Mouse (Mus musculus): Measurements from ENCODE around the gene Map4. TPM values are rescaled to one million over a fixed set of nuclear protein-coding genes. Genes with fewer than 3 reads are reported as not detected.
A peak's percentile ranks its signal among the peaks of the same experiment; 100 is the strongest.

Map4 gene
- polyA plus RNA-seq, 1 experiment from 2014 or later, result 201 TPM

GRCm38 (mm10) chr9:110021463-110021862, 90.2 kb downstream of the Map4 start:
- WGBS, result 97% methylated on average over 1 of the region's 1 CpGs
- H3K27ac ChIP-seq (replicated peaks), result no peak overlapping the region
- no peak for ATAC-seq (ENCODE audit: low FRiP score, low read depth)
- H3K36me3 ChIP-seq, result no peaks in the 10 kb centered on the region; the same call in 1 of the 2 replicates
- H3K27me3 ChIP-seq, result no peaks in the 10 kb centered on the region
- peaks cover 8% of the 10 kb centered on the region; the same call in 1 of the 2 replicates for H3K4me1 ChIP-seq (replicated peaks)
- H3K4me3 ChIP-seq, result no peak overlapping the region
- H3K9ac ChIP-seq, result no peak overlapping the region
- H3K4me2 ChIP-seq, result no peak overlapping the region
- H3K9me3 ChIP-seq, result no peaks in the 10 kb centered on the region

DNA sequence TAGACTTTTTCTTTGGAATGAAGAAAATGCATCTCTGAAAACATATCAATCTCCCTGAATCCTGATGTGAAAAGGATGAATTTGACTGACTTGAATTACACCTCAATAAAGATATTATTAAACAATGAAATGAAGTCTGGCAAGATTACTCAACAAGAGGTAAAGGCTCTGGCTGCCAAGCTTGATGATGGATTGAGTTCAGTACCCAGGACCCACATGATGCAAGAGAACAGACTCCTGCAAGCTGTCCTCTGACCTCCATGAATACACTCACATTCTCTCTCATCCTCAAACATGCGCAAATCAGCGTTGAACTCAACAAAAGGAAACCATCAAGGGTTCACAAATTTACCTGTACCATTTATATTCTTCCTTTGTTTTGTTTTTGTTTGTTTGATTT, 90.9 kb downstream of the Map4 start:
- Histone ChIP-seq H3K4me2 (no peak overlapping the region), H3K4me1 (replicated peaks) (peaks cover 8% of the 10 kb centered on the region; the same call in 1 of the 2 replicates), H3K27me3 (no peaks in the 10 kb centered on the region), H3K36me3 (no peaks in the 10 kb centered on the region; the same call in 1 of the 2 replicates), H3K9ac (no peak overlapping the region), H3K9me3 (no peaks in the 10 kb centered on the region), H3K4me3 (no peak overlapping the region), H3K27ac (replicated peaks) (no peak overlapping the region)
- 95% methylated on average over 2 of the region's 2 CpGs for WGBS
- ATAC-seq (ENCODE audit: low FRiP score, low read depth), result no peak

DNA sequence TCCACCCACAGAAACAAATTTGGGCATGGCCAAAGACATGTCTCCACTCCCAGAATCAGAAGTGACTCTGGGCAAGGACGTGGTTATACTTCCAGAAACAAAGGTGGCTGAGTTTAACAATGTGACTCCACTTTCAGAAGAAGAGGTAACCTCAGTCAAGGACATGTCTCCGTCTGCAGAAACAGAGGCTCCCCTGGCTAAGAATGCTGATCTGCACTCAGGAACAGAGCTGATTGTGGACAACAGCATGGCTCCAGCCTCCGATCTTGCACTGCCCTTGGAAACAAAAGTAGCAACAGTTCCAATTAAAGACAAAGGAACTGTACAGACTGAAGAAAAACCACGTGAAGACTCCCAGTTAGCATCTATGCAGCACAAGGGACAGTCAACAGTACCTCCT, 103.8 kb downstream of the Map4 start:
- 87% methylated on average over 4 of the region's 4 CpGs for WGBS
- Histone ChIP-seq H3K27me3 (no peaks in the 10 kb centered on the region), H3K4me2 (no peak overlapping the region)

GRCm38 (mm10) chr9:110037895-110038294, 106.6 kb downstream of the Map4 start:
- H3K27me3 ChIP-seq, result no peaks in the 10 kb centered on the region
- H3K9ac ChIP-seq, result no peak overlapping the region
- H3K4me3 ChIP-seq, result no peak overlapping the region
- 89% methylated on average over 8 of the region's 8 CpGs for WGBS
- ATAC-seq (ENCODE audit: low FRiP score, low read depth), result no peak
- H3K27ac ChIP-seq (replicated peaks), result no peak overlapping the region
- no peaks in the 10 kb centered on the region for H3K4me1 ChIP-seq (replicated peaks)
- no peak overlapping the region for H3K4me2 ChIP-seq
- H3K36me3 ChIP-seq, result peaks cover 35% of the 10 kb centered on the region
- H3K9me3 ChIP-seq, result no peaks in the 10 kb centered on the region

More for the DNA sequence above, 103.8 kb downstream of the Map4 start:
- H3K27ac ChIP-seq (replicated peaks), result no peak overlapping the region
- H3K9ac ChIP-seq, result no peak overlapping the region
- no peaks in the 10 kb centered on the region for H3K9me3 ChIP-seq
- peaks cover 36% of the 10 kb centered on the region for H3K36me3 ChIP-seq
- no peak for ATAC-seq (ENCODE audit: low FRiP score, low read depth)
- no peaks in the 10 kb centered on the region for H3K4me1 ChIP-seq (replicated peaks)
- H3K4me3 ChIP-seq, result no peak overlapping the region

GRCm38 (mm10) chr9:110038485-110038884, 107.2 kb downstream of the Map4 start:
- Histone ChIP-seq H3K36me3 (peaks cover 35% of the 10 kb centered on the region), H3K4me1 (replicated peaks) (no peaks in the 10 kb centered on the region), H3K4me2 (no peak overlapping the region), H3K27me3 (no peaks in the 10 kb centered on the region), H3K9ac (no peak overlapping the region), H3K27ac (replicated peaks) (no peak overlapping the region), H3K9me3 (no peaks in the 10 kb centered on the region), H3K4me3 (no peak overlapping the region)
- ATAC-seq (ENCODE audit: low FRiP score, low read depth), result no peak
- 91% methylated on average over 2 of the region's 2 CpGs for WGBS

- H3K9me3 ChIP-seq, result no peaks in the 10 kb centered on the region
- 0 out of 2 replicates have a peak, but pooled peaks cover 3% of the 10 kb centered on the region for H3K4me1 ChIP-seq (replicated peaks)
- 92% methylated on average over 4 of the region's 4 CpGs for WGBS
- H3K9ac ChIP-seq, result no peak overlapping the region
- 0 out of 2 replicates have a peak, but pooled peaks cover 5% of the 10 kb centered on the region for H3K36me3 ChIP-seq
- H3K4me3 ChIP-seq, result no peak overlapping the region
- no peak overlapping the region for H3K4me2 ChIP-seq
- ATAC-seq (ENCODE audit: low FRiP score, low read depth), result no peak
- H3K27ac ChIP-seq (replicated peaks), result no peak overlapping the region
- H3K27me3 ChIP-seq, result no peaks in the 10 kb centered on the region
Measured at GRCm38 (mm10) chr9:110044373-110044772, 113.1 kb downstream of the Map4 start.

GRCm38 (mm10) chr9:110045763-110046377, 114.6 kb downstream of the Map4 start:
- Histone ChIP-seq H3K27me3 (no peaks in the 10 kb centered on the region), H3K9ac (no peak overlapping the region), H3K9me3 (no peaks in the 10 kb centered on the region), H3K4me3 (no peak overlapping the region), H3K4me2 (no peak overlapping the region), H3K36me3 (no peaks in the 10 kb centered on the region), H3K27ac (replicated peaks) (no peak overlapping the region), H3K4me1 (replicated peaks) (peaks cover 4% of the 10 kb centered on the region; the same call in 1 of the 2 replicates)
- no peak for ATAC-seq (ENCODE audit: low FRiP score, low read depth)

GRCm38 (mm10) chr9:110047260-110047659, 116.0 kb downstream of the Map4 start:
- H3K27me3 ChIP-seq, result no peaks in the 10 kb centered on the region
- peaks cover 17% of the 10 kb centered on the region for H3K4me1 ChIP-seq (replicated peaks)
- no peaks in the 10 kb centered on the region for H3K9me3 ChIP-seq
- H3K4me2 ChIP-seq, result no peak overlapping the region
- no peak overlapping the region for H3K4me3 ChIP-seq
- no peak overlapping the region for H3K27ac ChIP-seq (replicated peaks)
- no peaks in the 10 kb centered on the region for H3K36me3 ChIP-seq
- ATAC-seq (ENCODE audit: low FRiP score, low read depth), result no peak
- H3K9ac ChIP-seq, result no peak overlapping the region

DNA sequence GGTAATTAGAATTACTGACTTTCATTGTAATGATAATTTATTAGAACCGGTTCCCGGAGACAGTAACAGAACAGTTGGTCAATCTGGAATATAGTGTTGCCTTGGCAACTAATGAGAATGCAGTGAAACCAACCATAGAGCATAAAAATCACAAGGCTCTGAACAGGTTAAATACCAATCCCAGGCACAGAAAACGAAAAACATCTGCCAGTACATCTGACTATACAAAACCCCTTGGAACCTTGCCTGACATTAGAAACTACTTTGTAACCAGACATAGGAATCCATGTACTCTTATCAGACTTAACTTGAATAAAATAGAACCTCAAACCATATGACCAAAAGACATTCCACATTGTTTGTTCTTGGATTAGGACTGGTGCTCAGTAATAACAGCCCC, 116.6 kb downstream of the Map4 start:
- H3K4me3 ChIP-seq, result no peak overlapping the region
- H3K9ac ChIP-seq, result no peak overlapping the region
- H3K27me3 ChIP-seq, result no peaks in the 10 kb centered on the region
- ATAC-seq (ENCODE audit: low FRiP score, low read depth), result no peak
- H3K27ac ChIP-seq (replicated peaks), result no peak overlapping the region
- WGBS, result 14% methylated on average over 3 of the region's 3 CpGs
- peaks cover 23% of the 10 kb centered on the region for H3K4me1 ChIP-seq (replicated peaks)
- no peaks in the 10 kb centered on the region for H3K36me3 ChIP-seq
- no peaks in the 10 kb centered on the region for H3K9me3 ChIP-seq
- no peak overlapping the region for H3K4me2 ChIP-seq

DNA sequence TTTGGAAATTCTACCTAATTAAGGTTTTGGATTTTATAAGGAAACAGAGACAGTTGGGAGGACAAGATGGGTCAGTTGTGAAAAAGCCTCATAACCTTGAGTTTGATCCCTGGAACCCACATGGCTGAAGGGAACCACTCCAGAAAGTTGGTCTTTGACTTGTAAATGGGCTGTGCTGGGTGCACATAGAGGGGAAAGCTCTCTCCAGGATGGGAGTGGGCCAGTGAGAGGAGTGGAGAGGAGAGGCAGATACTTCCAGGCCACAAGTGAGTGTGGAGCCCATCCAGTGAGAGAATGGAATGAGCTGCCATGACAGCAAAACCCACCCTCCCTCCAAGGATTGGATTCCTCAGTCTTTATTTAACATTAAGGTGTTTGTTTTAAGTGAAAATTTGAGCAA, 119.9 kb downstream of the Map4 start:
- Histone ChIP-seq H3K9ac (no peak overlapping the region), H3K4me1 (replicated peaks) (peaks cover 55% of the 10 kb centered on the region), H3K4me2 (peak overlapping the region; percentile 62), H3K9me3 (no peaks in the 10 kb centered on the region), H3K27ac (replicated peaks) (peak overlapping the region; percentile 91), H3K4me3 (peak overlapping the region; percentile 47; the same call in 1 of the 2 replicates), H3K36me3 (no peaks in the 10 kb centered on the region), H3K27me3 (no peaks in the 10 kb centered on the region)
- no peak for ATAC-seq (ENCODE audit: low FRiP score, low read depth)

GRCm38 (mm10) chr9:110051869-110052661, 120.8 kb downstream of the Map4 start:
- WGBS, result 6% methylated on average over 23 of the region's 23 CpGs

DNA sequence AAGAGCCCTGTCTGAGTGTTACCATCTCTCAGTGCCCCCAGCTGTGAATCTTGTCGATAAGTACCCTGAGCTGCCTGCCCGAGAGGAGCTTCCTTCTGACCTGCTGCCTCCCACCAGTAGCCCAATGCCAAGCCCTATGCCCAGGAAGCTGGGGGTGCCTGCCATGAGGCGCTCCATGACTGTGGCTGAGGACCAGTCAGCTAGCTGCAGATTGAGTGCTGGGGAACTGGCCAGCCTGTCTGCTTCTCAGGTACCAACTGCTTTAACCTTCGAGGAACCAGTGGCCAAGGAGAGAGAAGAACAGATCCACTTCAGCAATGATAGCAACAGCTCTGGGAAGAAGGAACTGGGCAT, 121.7 kb downstream of the Map4 start:
- no peaks in the 10 kb centered on the region for H3K9me3 ChIP-seq
- H3K4me2 ChIP-seq, result peak overlapping the region; percentile 62
- no peaks in the 10 kb centered on the region for H3K36me3 ChIP-seq
- 34% methylated on average over 4 of the region's 4 CpGs for WGBS
- peak; percentile 20 for ATAC-seq (ENCODE audit: low FRiP score, low read depth)
- peaks cover 71% of the 10 kb centered on the region for H3K4me1 ChIP-seq (replicated peaks)
- H3K27me3 ChIP-seq, result no peaks in the 10 kb centered on the region
- peak overlapping the region; percentile 56 for H3K9ac ChIP-seq
- H3K27ac ChIP-seq (replicated peaks), result peak overlapping the region; percentile 91
- peak overlapping the region; percentile 47 for H3K4me3 ChIP-seq

More at GRCm38 (mm10) chr9:110051869-110052661, 120.8 kb downstream of the Map4 start:
- ATAC-seq (ENCODE audit: low FRiP score, low read depth), result peak; percentile 46
- H3K4me3 ChIP-seq, result peak overlapping the region; percentile 47
- H3K27me3 ChIP-seq, result no peaks in the 10 kb centered on the region
- no peaks in the 10 kb centered on the region for H3K36me3 ChIP-seq
- H3K4me2 ChIP-seq, result peak overlapping the region; percentile 62
- H3K9ac ChIP-seq, result peak overlapping the region; percentile 56
- H3K4me1 ChIP-seq (replicated peaks), result peaks cover 62% of the 10 kb centered on the region
- H3K9me3 ChIP-seq, result no peaks in the 10 kb centered on the region
- peak overlapping the region; percentile 91 for H3K27ac ChIP-seq (replicated peaks)

All from hindbrain, embryonic 15.5 days (tissue).